Mouse (Mus musculus) intestine, embryonic 16.5 days (tissue): ENCODE measurements around the gene Tnik. TPM values are rescaled to one million over a fixed set of nuclear protein-coding genes. Genes with fewer than 3 reads are reported as not detected.

ENCODE experiments used
- ATAC-seq: fragments of 200-750 bp; cut with Nextera tagmentation; 2 replicates; pipeline ENCODE4 v1.8.0; 2017; ENCODE audit warnings: moderate TSS enrichment, moderate library complexity
- H3K27ac ChIP-seq: fragments of 300-500 bp; sonication (generic); 2 replicates; pipeline ENCODE4 v1.5.1; 2014; ENCODE audit warnings: mild to moderate bottlenecking, low read length
- H3K27me3 ChIP-seq: fragments of 300-500 bp; sonication (generic); replicated peaks from 2 replicates; pipeline ENCODE4 v1.6.1; 2014; ENCODE audit warnings: low read length, control low read depth, mixed read lengths; ENCODE audit not compliant: control insufficient read depth, insufficient read depth
- H3K36me3 ChIP-seq: fragments of 300-500 bp; sonication (generic); 2 replicates; pipeline ENCODE4 v1.6.1; 2014; ENCODE audit warnings: low read length, control low read depth; ENCODE audit not compliant: control insufficient read depth, insufficient read depth
- H3K4me1 ChIP-seq: fragments of 300-500 bp; sonication (generic); 2 replicates; pipeline ENCODE4 v1.6.1; 2014; ENCODE audit warnings: low read length, control low read depth, mixed read lengths; ENCODE audit not compliant: control insufficient read depth, insufficient read depth
- H3K4me2 ChIP-seq: fragments of 300-500 bp; sonication (generic); 2 replicates; pipeline ENCODE4 v1.6.1; 2014; ENCODE audit warnings: low read depth, low read length, control low read depth
- H3K4me3 ChIP-seq: fragments of 300-500 bp; sonication (generic); 2 replicates; pipeline ENCODE4 v1.5.1; 2014; ENCODE audit warnings: mild to moderate bottlenecking, low read length
- H3K9ac ChIP-seq: fragments of 300-500 bp; sonication (generic); 2 replicates; pipeline ENCODE4 v1.6.1; 2014; ENCODE audit warnings: low read depth, low read length
- H3K9me3 ChIP-seq: fragments of 300-500 bp; sonication (generic); 2 replicates; pipeline ENCODE4 v1.6.1; 2016; ENCODE audit warnings: low read length, control low read depth; ENCODE audit not compliant: control insufficient read depth
- WGBS: fragments of 180-500 bp; shearing (Covaris S2); extraction: QIAGEN DNeasy Blood & Tissue Kit; methylation state at CpG from one replicate; pipeline ENCODE4 v1.1.7; 2014; 5-methylcytosine and 5-hydroxymethylcytosine counted together
- polyA plus RNA-seq: library from polyadenylated mRNA; unstranded; fragments of >200 nt; fragmentation: Nextera tagmentation; extraction: Ambion mirVana; gene quantifications from 2 replicates; pipeline ENCODE4 v1.2.1, GENCODE M21; 2015

Tnik gene
- polyA plus RNA-seq, 1 experiment from 2014 or later, result 12.5 TPM

DNA sequence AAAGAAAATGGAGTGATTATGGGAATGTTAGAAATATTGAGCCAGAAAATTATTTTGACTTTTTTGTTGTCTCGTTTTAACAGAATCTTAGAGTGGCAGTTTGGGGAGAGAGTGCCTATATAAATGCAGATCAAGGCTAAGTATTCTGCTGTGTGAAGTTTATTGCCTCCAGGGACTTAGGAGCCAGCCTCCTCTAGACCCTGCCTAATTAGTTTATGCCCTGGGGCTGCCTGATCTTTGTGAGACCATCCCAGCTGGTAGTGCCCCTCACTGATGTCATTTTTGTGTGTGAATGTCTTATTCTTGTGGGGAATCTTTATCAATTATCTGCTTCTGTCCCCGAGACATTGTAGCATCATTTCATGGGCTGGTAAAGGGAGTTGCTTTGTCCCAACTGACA lies 117.2 kb downstream of the Tnik start:
- Histone ChIP-seq H3K27ac (no peak overlapping the region), H3K36me3 (no peaks in the 10 kb centered on the region), H3K4me2 (no peak overlapping the region), H3K4me1 (no peaks in the 10 kb centered on the region), H3K4me3 (no peak overlapping the region), H3K9me3 (no peaks in the 10 kb centered on the region), H3K27me3 (no peaks in the 10 kb centered on the region), H3K9ac (no peak overlapping the region)
- WGBS, result 48% methylated on average over 2 of the region's 2 CpGs
- no peak for ATAC-seq

- no peak overlapping the region for H3K4me3 ChIP-seq
- ATAC-seq, result no peak
- no peaks in the 10 kb centered on the region for H3K4me1 ChIP-seq
- WGBS, result 67% methylated on average over 11 of the region's 11 CpGs
- H3K9me3 ChIP-seq, result 0 out of 2 replicates have a peak, but pooled peaks cover 4% of the 10 kb centered on the region
- H3K27me3 ChIP-seq, result no peaks in the 10 kb centered on the region
- no peak overlapping the region for H3K4me2 ChIP-seq
- H3K9ac ChIP-seq, result no peak overlapping the region
- H3K36me3 ChIP-seq, result no peaks in the 10 kb centered on the region
- no peak overlapping the region for H3K27ac ChIP-seq
Measured at GRCm38 (mm10) chr3:28383526-28384126, 120.6 kb downstream of the Tnik start.

- no peaks in the 10 kb centered on the region for H3K27me3 ChIP-seq
- H3K4me3 ChIP-seq, result no peak overlapping the region
- no peak overlapping the region for H3K9ac ChIP-seq
- no peak for ATAC-seq
- no peaks in the 10 kb centered on the region for H3K4me1 ChIP-seq
- H3K4me2 ChIP-seq, result no peak overlapping the region
- H3K27ac ChIP-seq, result no peak overlapping the region
- WGBS, result 93% methylated on average over 10 of the region's 10 CpGs
- H3K9me3 ChIP-seq, result 0 out of 2 replicates have a peak, but pooled peaks cover 4% of the 10 kb centered on the region
- H3K36me3 ChIP-seq, result no peaks in the 10 kb centered on the region
Measured at GRCm38 (mm10) chr3:28385199-28385975, 122.4 kb downstream of the Tnik start.

GRCm38 (mm10) chr3:28388540-28388939 lies 125.5 kb downstream of the Tnik start:
- Histone ChIP-seq H3K9ac (no peak overlapping the region), H3K27me3 (no peaks in the 10 kb centered on the region), H3K4me3 (no peak overlapping the region), H3K27ac (no peak overlapping the region), H3K4me1 (no peaks in the 10 kb centered on the region), H3K36me3 (no peaks in the 10 kb centered on the region), H3K4me2 (no peak overlapping the region), H3K9me3 (0 out of 2 replicates have a peak, but pooled peaks cover 4% of the 10 kb centered on the region)
- WGBS, result 81% methylated on average over 3 of the region's 3 CpGs
- ATAC-seq, result no peak

- Histone ChIP-seq H3K4me3 (no peak overlapping the region), H3K36me3 (no peaks in the 10 kb centered on the region), H3K4me2 (no peak overlapping the region), H3K27ac (no peak overlapping the region), H3K9me3 (0 out of 2 replicates have a peak, but pooled peaks cover 4% of the 10 kb centered on the region), H3K4me1 (no peaks in the 10 kb centered on the region), H3K27me3 (no peaks in the 10 kb centered on the region), H3K9ac (no peak overlapping the region)
- ATAC-seq, result no peak
- WGBS, result 94% methylated on average over 2 of the region's 2 CpGs
Measured at GRCm38 (mm10) chr3:28390183-28390582, 127.2 kb downstream of the Tnik start.

GRCm38 (mm10) chr3:28392542-28392941 lies 129.5 kb downstream of the Tnik start:
- Histone ChIP-seq H3K27me3 (no peaks in the 10 kb centered on the region), H3K4me1 (no peaks in the 10 kb centered on the region), H3K9ac (no peak overlapping the region), H3K4me3 (no peak overlapping the region), H3K27ac (no peak overlapping the region), H3K4me2 (no peak overlapping the region), H3K9me3 (0 out of 2 replicates have a peak, but pooled peaks cover 4% of the 10 kb centered on the region), H3K36me3 (no peaks in the 10 kb centered on the region)
- no peak for ATAC-seq

- no peaks in the 10 kb centered on the region for H3K9me3 ChIP-seq
- no peak overlapping the region for H3K4me2 ChIP-seq
- no peak for ATAC-seq
- no peaks in the 10 kb centered on the region for H3K27me3 ChIP-seq
- H3K4me3 ChIP-seq, result no peak overlapping the region
- H3K27ac ChIP-seq, result no peak overlapping the region
- no peaks in the 10 kb centered on the region for H3K36me3 ChIP-seq
- 89% methylated on average over 1 of the region's 1 CpGs for WGBS
- no peak overlapping the region for H3K9ac ChIP-seq
- 0 out of 2 replicates have a peak, but pooled peaks cover 5% of the 10 kb centered on the region for H3K4me1 ChIP-seq
Measured at GRCm38 (mm10) chr3:28398781-28399180, 135.8 kb downstream of the Tnik start.

GRCm38 (mm10) chr3:28399593-28400216 lies 136.7 kb downstream of the Tnik start:
- Histone ChIP-seq H3K4me1 (0 out of 2 replicates have a peak, but pooled peaks cover 5% of the 10 kb centered on the region), H3K27me3 (no peaks in the 10 kb centered on the region), H3K4me2 (no peak overlapping the region), H3K36me3 (no peaks in the 10 kb centered on the region), H3K27ac (no peak overlapping the region), H3K9me3 (no peaks in the 10 kb centered on the region), H3K9ac (no peak overlapping the region), H3K4me3 (no peak overlapping the region)
- ATAC-seq, result no peak
- WGBS, result 84% methylated on average over 9 of the region's 9 CpGs

- WGBS, result 74% methylated on average over 9 of the region's 9 CpGs
- ATAC-seq, result no peak
- Histone ChIP-seq H3K4me2 (no peak overlapping the region), H3K9ac (no peak overlapping the region), H3K27ac (no peak overlapping the region), H3K9me3 (no peaks in the 10 kb centered on the region), H3K36me3 (no peaks in the 10 kb centered on the region), H3K4me1 (0 out of 2 replicates have a peak, but pooled peaks cover 5% of the 10 kb centered on the region), H3K4me3 (no peak overlapping the region), H3K27me3 (no peaks in the 10 kb centered on the region)
Measured at GRCm38 (mm10) chr3:28401335-28401734, 138.3 kb downstream of the Tnik start.
